ENCODE assay signal across 10 mouse cellular contexts in the genomic region with DNA sequence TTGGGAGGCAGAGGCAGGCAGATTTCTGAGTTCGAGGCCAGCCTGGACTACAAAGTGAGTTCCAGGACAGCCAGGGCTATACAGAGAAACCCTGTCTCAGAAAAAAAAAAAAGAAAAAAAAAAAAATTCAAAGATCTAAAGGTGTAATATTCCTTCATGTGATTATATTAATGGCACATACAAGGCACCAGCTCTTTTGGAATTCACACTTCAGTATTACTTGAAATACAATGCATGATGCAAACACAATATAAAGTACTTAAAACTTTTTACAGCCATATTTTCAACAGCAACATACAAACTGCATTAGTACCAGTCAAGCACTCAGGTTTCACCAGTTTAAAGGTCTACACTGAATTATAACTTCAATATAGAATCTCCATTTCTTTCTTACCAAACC. TPM values are rescaled to one million over a fixed set of nuclear protein-coding genes. Genes with fewer than 3 reads are reported as not detected.
DNase-seq lines count a peak whose midpoint lies in the region; ATAC-seq and TF ChIP-seq lines count a peak whose summit lies in the region.
"Had no signal": no experiment of that assay in that cellular context is flagged by ENCODE, and none has a peak within 500 bp of the region (broad histone marks: within the 10 kb centered on the region; RNA-seq: fewer than 3 reads in every experiment).

No protein-coding gene starts in this region.

- 100% methylated on average over 1 of the region's 1 CpGs for WGBS in heart, postnatal 0 days
- WGBS in embryonic facial prominence, embryonic 12.5 days: 100% methylated on average over 1 of the region's 1 CpGs
- WGBS in intestine, embryonic 14.5 days: 100% methylated on average over 1 of the region's 1 CpGs
- WGBS in midbrain, embryonic 16.5 days: 100% methylated on average over 1 of the region's 1 CpGs

- peak overlapping the region; percentile 81 for H3K4me3 ChIP-seq in heart, postnatal 0 days (ENCODE audit: low read depth, low read length)
- H3K4me3 ChIP-seq in embryonic facial prominence, embryonic 12.5 days: peak overlapping the region; percentile 78
- peak overlapping the region; percentile 79 for H3K4me3 ChIP-seq in intestine, embryonic 14.5 days (ENCODE audit: low read depth, low read length)
- H3K4me3 ChIP-seq in midbrain, embryonic 16.5 days (ENCODE audit: low read depth, low read length): peak overlapping the region; percentile 94

- no peaks in the 10 kb centered on the region for H3K9me3 ChIP-seq in heart, postnatal 0 days (replicated peaks; ENCODE audit: control insufficient read depth, low read length)
- no peaks in the 10 kb centered on the region for H3K9me3 ChIP-seq in embryonic facial prominence, embryonic 12.5 days
- H3K9me3 ChIP-seq in intestine, embryonic 14.5 days (ENCODE audit: control insufficient read depth, low read length): no peaks in the 10 kb centered on the region
- no peaks in the 10 kb centered on the region for H3K9me3 ChIP-seq in midbrain, embryonic 16.5 days (replicated peaks; ENCODE audit: control insufficient read depth, low read length, poor library complexity, severe bottlenecking)

- TF ChIP-seq CTCF in heart, postnatal 0 days (IDR thresholded peaks at IDR 0.05; ENCODE audit: low read depth): no peak

- 0 out of 2 replicates have a peak overlapping the region, but pooled peaks have one; percentile 95 for H3K9ac ChIP-seq in heart, postnatal 0 days (replicated peaks; ENCODE audit: low read depth, low read length)
- H3K9ac ChIP-seq in embryonic facial prominence, embryonic 12.5 days: peak overlapping the region; percentile 94; the same call in 1 of the 2 replicates
- H3K9ac ChIP-seq in intestine, embryonic 14.5 days (ENCODE audit: low read length): no peak overlapping the region
- no peak overlapping the region for H3K9ac ChIP-seq in midbrain, embryonic 16.5 days (ENCODE audit: low read depth, low read length)

- no peak for DNase-seq in heart, postnatal 0 days (ENCODE audit: low spot score)
- no peak for DNase-seq in heart, adult 8-10 months (ENCODE audit: low spot score)
- DNase-seq in intestine, embryonic 14.5 days (ENCODE audit: low spot score): no peak
- no peak for DNase-seq in spleen, postnatal 36 days (ENCODE audit: low spot score in 2 of 2)
- DNase-seq in right cerebral cortex, adult 2 months (ENCODE audit: low spot score in 2 of 2): no peak
- DNase-seq in MN1 (ENCODE audit: low spot score): no peak
- DNase-seq: lung, postnatal 14 days; spleen, adult 18-20 months had no signal

- H3K4me1 ChIP-seq in heart, postnatal 0 days (ENCODE audit: control insufficient read depth, insufficient read depth): peaks cover 21% of the 10 kb centered on the region
- H3K4me1 ChIP-seq in embryonic facial prominence, embryonic 12.5 days: peaks cover 14% of the 10 kb centered on the region
- H3K4me1 ChIP-seq in intestine, embryonic 14.5 days (replicated peaks; ENCODE audit: control insufficient read depth, insufficient read depth, low read length): peaks cover 16% of the 10 kb centered on the region
- H3K4me1 ChIP-seq in midbrain, embryonic 16.5 days (ENCODE audit: control insufficient read depth, insufficient read depth, low read length): peaks cover 33% of the 10 kb centered on the region

- no peak overlapping the region; the same call in 1 of the 2 replicates for H3K27ac ChIP-seq in heart, postnatal 0 days (ENCODE audit: low read depth)
- H3K27ac ChIP-seq in embryonic facial prominence, embryonic 12.5 days: no peak overlapping the region
- H3K27ac ChIP-seq in intestine, embryonic 14.5 days (ENCODE audit: low read depth): no peak overlapping the region
- H3K27ac ChIP-seq in midbrain, embryonic 16.5 days (ENCODE audit: low read length): no peak overlapping the region

- H3K27me3 ChIP-seq in heart, postnatal 0 days (ENCODE audit: control insufficient read depth, insufficient read depth, low read length): no peaks in the 10 kb centered on the region
- H3K27me3 ChIP-seq in embryonic facial prominence, embryonic 12.5 days: no peaks in the 10 kb centered on the region
- H3K27me3 ChIP-seq in intestine, embryonic 14.5 days (replicated peaks; ENCODE audit: control insufficient read depth, insufficient read depth, low read length): no peaks in the 10 kb centered on the region
- no peaks in the 10 kb centered on the region for H3K27me3 ChIP-seq in midbrain, embryonic 16.5 days (ENCODE audit: control insufficient read depth, insufficient read depth, low read depth, low read length)

- no peak for TF ChIP-seq EP300 in heart, postnatal 0 days (IDR thresholded peaks at IDR 0.05; ENCODE audit: low read depth)

- ATAC-seq in heart, postnatal 0 days (ENCODE audit: insufficient read depth, low read depth): no peak
- no peak for ATAC-seq in embryonic facial prominence, embryonic 12.5 days (ENCODE audit: insufficient number of reproducible peaks, insufficient read depth, low FRiP score, low TSS enrichment)
- no peak for ATAC-seq in intestine, embryonic 14.5 days (replicated peaks; ENCODE audit: low FRiP score, low TSS enrichment, low read depth)
- no peak for ATAC-seq in midbrain, embryonic 16.5 days

- peak overlapping the region; percentile 85 for H3K4me2 ChIP-seq in heart, postnatal 0 days (ENCODE audit: low read depth, low read length)
- peak overlapping the region; percentile 62 for H3K4me2 ChIP-seq in embryonic facial prominence, embryonic 12.5 days (replicated peaks)
- peak overlapping the region; percentile 69 for H3K4me2 ChIP-seq in intestine, embryonic 14.5 days (ENCODE audit: low read length)
- H3K4me2 ChIP-seq in midbrain, embryonic 16.5 days (ENCODE audit: low read length): peak overlapping the region; percentile 90

- H3K36me3 ChIP-seq in heart, postnatal 0 days (replicated peaks; ENCODE audit: control insufficient read depth, insufficient read depth, low read length): no peaks in the 10 kb centered on the region; the same call in 1 of the 2 replicates
- peaks cover 7% of the 10 kb centered on the region; the same call in 1 of the 2 replicates for H3K36me3 ChIP-seq in embryonic facial prominence, embryonic 12.5 days
- peaks cover 20% of the 10 kb centered on the region; the same call in 1 of the 2 replicates for H3K36me3 ChIP-seq in intestine, embryonic 14.5 days (ENCODE audit: control insufficient read depth, insufficient read depth, low read length)
- H3K36me3 ChIP-seq in midbrain, embryonic 16.5 days (ENCODE audit: control insufficient read depth, insufficient read depth, low read length): no peaks in the 10 kb centered on the region

RNA-seq across cellular contexts. Expression of gene Zfp644, which starts 2.4 kb away (rescaled TPM):
- total RNA-seq in heart, postnatal 0 days (2014; rRNA removed; ENCODE audit: low replicate concordance): 78.1 and 91.2 TPM in 2 replicates
- polyA plus RNA-seq in heart, postnatal 0 days (2015; fragmentation: Nextera tagmentation; extraction: Ambion mirVana): 41.6 and 45.7 TPM in 2 replicates
- total RNA-seq in heart, adult 8-10 months (2022): 10 to 100 TPM; 51.8 to 59.0 (median 58.6) TPM
- 86.2 and 88.9 TPM in 2 replicates for polyA plus RNA-seq in embryonic facial prominence, embryonic 12.5 days (2016; fragmentation: Nextera tagmentation; extraction: Ambion mirVana)
- polyA plus RNA-seq in intestine, embryonic 14.5 days (2014; fragmentation: Nextera tagmentation; extraction: Ambion mirVana): 81.6 and 85.1 TPM in 2 replicates
- polyA plus RNA-seq in midbrain, embryonic 16.5 days (2015; fragmentation: Nextera tagmentation; extraction: Ambion mirVana): 64.7 and 73.4 TPM in 2 replicates

Comparison
In these comparisons a context has a peak if more than half of its experiments do, and no peak if none do; other contexts are left out.
1. H3K9ac ChIP-seq: peak in heart, postnatal 0 days (single experiment) and embryonic facial prominence, embryonic 12.5 days (single experiment); none in intestine, embryonic 14.5 days (single experiment) and midbrain, embryonic 16.5 days (single experiment).
2. Peak in every context shown above with its lines, with median percentiles within 50 percentile points of each other: H3K4me2 ChIP-seq and H3K4me3 ChIP-seq.